8 mouse cellular contexts compared by ENCODE assay signal in genomic region chr7:128417930-128418779, GRCm38 (mm10). TPM values are rescaled to one million over a fixed set of nuclear protein-coding genes. Genes with fewer than 3 reads are reported as not detected.
DNase-seq lines count a peak whose midpoint lies in the region; ATAC-seq and TF ChIP-seq lines count a peak whose summit lies in the region.

Gene Rgs10, minus strand, starts transcription at chr7:128418758.

- H3K4me1 ChIP-seq in bone marrow macrophage, adult 2 months (ENCODE audit: control insufficient read depth, insufficient read depth, low read length) = peaks cover 11% of the 10 kb centered on the region
- peaks cover 19% of the 10 kb centered on the region for H3K4me1 ChIP-seq in forebrain, embryonic 13.5 days
- peaks cover 6% of the 10 kb centered on the region for H3K4me1 ChIP-seq in lung, adult 2 months (ENCODE audit: control insufficient read depth, insufficient read depth, low read length)
- peaks cover 27% of the 10 kb centered on the region for H3K4me1 ChIP-seq in neural tube, embryonic 15.5 days

- intact Hi-C loops in heart, postnatal 10 days (cut with DNase I) = no loop called here

- peaks cover 81% of the 10 kb centered on the region for H3K27me3 ChIP-seq in forebrain, embryonic 13.5 days
- peaks cover 43% of the 10 kb centered on the region for H3K27me3 ChIP-seq in neural tube, embryonic 15.5 days (replicated peaks)

- peak within 1 kb of the TSS; percentile 98 for H3K4me2 ChIP-seq in forebrain, embryonic 13.5 days
- peak within 1 kb of the TSS; percentile 96 for H3K4me2 ChIP-seq in neural tube, embryonic 15.5 days

- peak; percentile 54 for ATAC-seq in CD4-positive, CD25-positive, alpha-beta regulatory T cell, adult 4 months
- peak; percentile 86 for ATAC-seq in forebrain, embryonic 13.5 days
- ATAC-seq in neural tube, embryonic 15.5 days (ENCODE audit: low FRiP score) = peak; percentile 84

- H3K27ac ChIP-seq in bone marrow macrophage, adult 2 months (ENCODE audit: insufficient read depth, low read depth, low read length) = no peak within 1 kb of the TSS
- H3K27ac ChIP-seq in forebrain, embryonic 13.5 days = no peak within 1 kb of the TSS
- peak within 1 kb of the TSS; percentile 51 for H3K27ac ChIP-seq in neural tube, embryonic 15.5 days (replicated peaks)

- no peak for TF ChIP-seq CTCF in bone marrow macrophage, adult 2 months (IDR thresholded peaks at IDR 0.05; ENCODE audit: low read depth, low read length)
- TF ChIP-seq CTCF in lung, adult 2 months (IDR thresholded peaks at IDR 0.05; ENCODE audit: insufficient read depth, low read length) = no peak

- H3K36me3 ChIP-seq in forebrain, embryonic 13.5 days (ENCODE audit: poor library complexity, severe bottlenecking) = no peaks in the 10 kb centered on the region
- no peaks in the 10 kb centered on the region for H3K36me3 ChIP-seq in neural tube, embryonic 15.5 days

- WGBS in forebrain, embryonic 13.5 days = under 1% methylated on average over 67 of the region's 102 CpGs
- WGBS in lung, adult 2 months = under 1% methylated on average over 99 of the region's 102 CpGs
- WGBS in neural tube, embryonic 15.5 days = under 1% methylated on average over 71 of the region's 102 CpGs

- H3K9ac ChIP-seq in forebrain, embryonic 13.5 days = peak within 1 kb of the TSS; percentile 72
- peak within 1 kb of the TSS; percentile 74 for H3K9ac ChIP-seq in neural tube, embryonic 15.5 days (replicated peaks)

- DNase-seq in heart, postnatal 10 days = peak; percentile 71 to 76
- DNase-seq in kidney, postnatal 4 days = peak; percentile 70 to 76
- peak; percentile 75 for DNase-seq in lung, adult 2 months
- DNase-seq in thymus, postnatal 0 days (ENCODE audit: low spot score) = peak; percentile 48

- no peaks in the 10 kb centered on the region for H3K9me3 ChIP-seq in forebrain, embryonic 13.5 days (replicated peaks)
- H3K9me3 ChIP-seq in neural tube, embryonic 15.5 days (replicated peaks) = no peaks in the 10 kb centered on the region

- peak within 1 kb of the TSS; percentile 95 for H3K4me3 ChIP-seq in bone marrow macrophage, adult 2 months (ENCODE audit: insufficient read depth, low read length)
- H3K4me3 ChIP-seq in forebrain, embryonic 13.5 days = peak within 1 kb of the TSS; percentile 67
- H3K4me3 ChIP-seq in lung, adult 2 months (replicated peaks; ENCODE audit: extremely low read depth, low read depth, low read length) = peak within 1 kb of the TSS; percentile 92
- peak within 1 kb of the TSS; percentile 75 for H3K4me3 ChIP-seq in neural tube, embryonic 15.5 days (replicated peaks)

- no peak for TF ChIP-seq POLR2A in bone marrow macrophage, adult 2 months (IDR thresholded peaks at IDR 0.05; ENCODE audit: borderline replicate concordance, low read depth, low read length)
- TF ChIP-seq POLR2A in lung, adult 2 months (IDR thresholded peaks at IDR 0.05; ENCODE audit: borderline replicate concordance, extremely low read depth, low read depth, low read length) = no peak

RNA-seq across cellular contexts. Expression of gene Rgs10, which starts in this region (rescaled TPM):
- polyA plus RNA-seq in CD4-positive, CD25-positive, alpha-beta regulatory T cell, adult 4 months (2017; shearing (Covaris generic)) = 100 to 1,000 TPM; 541 to 576 TPM
- 731 and 826 TPM in 2 replicates for polyA plus RNA-seq in bone marrow macrophage, adult 2 months (2012; ENCODE audit: insufficient read depth, insufficient read length, missing spikeins)
- 10.2 and 11.5 TPM in 2 replicates for polyA plus RNA-seq in forebrain, embryonic 13.5 days (2015; fragmentation: Nextera tagmentation; extraction: Ambion mirVana)
- total RNA-seq in heart, postnatal 10 days (2021) = 10 to 100 TPM; 10.7 to 10.9 TPM
- polyA plus RNA-seq in lung, adult 2 months (2012; rRNA removed) = 11.1 and 13.7 TPM in 2 replicates
- 52.9 and 60.1 TPM in 2 replicates for polyA plus RNA-seq in neural tube, embryonic 15.5 days (2015; fragmentation: Nextera tagmentation; extraction: Ambion mirVana)
- polyA plus RNA-seq in thymus, postnatal 0 days (2015; fragmentation: Nextera tagmentation; extraction: Ambion mirVana) = 243 and 265 TPM in 2 replicates
